Mouse (Mus musculus): ENCODE measurements around the gene Foxp1.
A peak's percentile ranks its signal among the peaks of the same experiment; 100 is the strongest.

Foxp1 gene

GRCm38 (mm10) chr6:98996822-98997221 is 525.7 kb downstream of the Foxp1 start:
- no peak for DNase-seq (ENCODE audit: low read depth, low spot score)

GRCm38 (mm10) chr6:98996346-98996745 is 526.2 kb downstream of the Foxp1 start:
- no peak for DNase-seq (ENCODE audit: low read depth, low spot score)

DNA sequence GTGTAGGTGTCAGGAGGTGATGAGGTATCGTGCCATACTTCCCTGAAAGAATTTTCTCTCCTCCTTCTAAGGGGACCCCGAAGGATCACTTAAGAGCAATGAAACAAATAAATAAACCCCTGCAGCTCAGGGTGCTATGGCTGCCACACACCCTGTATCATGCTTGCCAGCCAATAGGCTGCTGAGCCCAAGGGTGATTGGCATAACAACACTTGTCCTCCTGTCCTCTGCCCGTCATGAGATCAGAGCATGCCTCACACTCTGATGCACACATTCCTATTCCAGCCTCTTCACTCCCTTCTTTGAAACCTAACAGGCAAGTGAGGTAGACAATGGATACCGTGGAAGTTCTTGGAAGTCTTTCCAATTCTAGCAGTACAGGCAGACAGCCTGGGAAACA is 526.8 kb downstream of the Foxp1 start:
- DNase-seq (ENCODE audit: low read depth, low spot score), result no peak

DNA sequence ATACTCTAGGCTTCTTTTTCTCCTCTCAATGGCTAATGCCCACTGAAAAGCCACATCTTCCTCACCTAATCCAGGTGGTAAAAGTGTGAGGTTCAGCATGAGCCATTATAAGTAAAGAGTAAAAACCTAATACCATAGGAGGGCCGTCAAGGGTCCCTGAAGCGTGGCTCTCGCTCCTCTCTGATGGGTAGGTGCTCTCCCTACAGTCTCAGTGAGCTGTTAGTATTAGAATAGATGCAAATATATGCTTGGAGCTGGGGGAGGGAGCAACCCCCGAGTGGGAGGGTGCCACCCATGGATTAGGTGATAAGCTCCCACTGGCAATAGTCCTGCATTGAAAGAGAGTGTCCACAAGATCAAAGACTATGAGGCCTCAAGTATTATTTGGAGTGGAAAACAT is 527.6 kb downstream of the Foxp1 start:
- DNase-seq (ENCODE audit: low read depth, low spot score), result no peak

GRCm38 (mm10) chr6:98994104-98994787 is 528.3 kb downstream of the Foxp1 start:
- DNase-seq (ENCODE audit: low read depth, low spot score), result no peak

GRCm38 (mm10) chr6:98993231-98993630 is 529.3 kb downstream of the Foxp1 start:
- peak; percentile 71 for DNase-seq (ENCODE audit: low read depth, low spot score)

GRCm38 (mm10) chr6:98992772-98993147 is 529.8 kb downstream of the Foxp1 start:
- peak; percentile 77 for DNase-seq (ENCODE audit: low read depth, low spot score)

DNA sequence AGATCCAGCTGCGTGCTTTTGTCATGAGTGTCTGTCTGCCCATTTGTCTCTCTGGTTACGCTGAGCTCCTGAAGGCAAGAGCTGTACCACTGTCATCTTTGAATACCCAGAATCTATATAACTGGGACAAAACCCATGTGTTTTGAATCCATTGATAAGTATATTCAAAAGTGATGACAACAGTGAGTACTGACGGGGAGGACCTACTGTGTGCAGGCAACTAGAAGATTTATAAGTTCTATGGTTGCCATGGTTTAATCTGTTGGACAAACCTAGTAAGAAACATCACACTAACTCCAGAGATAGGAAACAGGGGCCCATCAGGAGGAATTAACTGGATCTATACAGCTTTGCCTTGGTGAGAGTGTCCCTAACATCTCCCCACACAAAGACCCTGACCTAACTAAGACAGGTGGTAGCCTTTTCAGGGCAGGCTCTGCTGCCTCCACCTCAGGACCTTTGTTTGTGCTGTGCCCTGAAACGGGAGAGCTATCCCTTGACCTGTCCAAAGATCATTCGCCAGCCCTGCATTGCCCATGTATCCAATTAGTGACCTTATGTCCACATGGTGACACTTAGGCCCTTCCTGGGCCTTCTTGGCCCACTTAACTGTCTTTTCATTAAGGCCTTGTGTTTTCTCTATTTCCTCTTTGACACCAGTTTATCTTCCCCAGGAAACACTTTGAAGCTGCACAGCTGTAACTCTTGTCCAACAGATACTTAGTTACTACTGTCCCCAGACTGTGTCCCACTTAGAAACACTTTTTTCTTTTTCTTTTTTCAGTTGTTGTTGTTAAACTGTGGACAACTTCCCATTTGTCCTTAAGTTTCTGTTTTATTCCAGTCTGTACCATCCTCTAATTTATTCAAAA is 530.4 kb downstream of the Foxp1 start:
- peak; percentile 30 for DNase-seq (ENCODE audit: low read depth, low spot score)

- no peak for DNase-seq (ENCODE audit: low read depth, low spot score)
Observed at GRCm38 (mm10) chr6:98987533-98988169, 534.9 kb downstream of the Foxp1 start.

DNA sequence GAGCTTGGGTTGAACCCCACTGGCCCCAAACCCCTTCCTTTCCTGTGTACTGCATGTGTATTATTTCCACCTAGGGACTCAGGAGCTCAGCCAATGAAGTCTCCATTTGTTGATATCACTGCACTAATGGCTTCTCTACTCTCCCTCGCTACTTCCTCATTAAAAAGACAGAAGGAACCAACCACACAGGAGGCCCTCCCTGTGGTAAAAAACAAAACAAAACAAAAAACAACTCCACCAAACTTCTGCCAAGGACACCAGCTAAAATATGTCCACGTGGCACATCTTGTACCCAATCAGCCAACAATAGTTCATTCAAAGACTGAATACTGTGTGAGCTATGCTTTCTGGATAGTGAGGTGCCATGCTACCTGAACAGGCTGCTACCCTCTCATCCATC is 537.1 kb downstream of the Foxp1 start:
- DNase-seq (ENCODE audit: low read depth, low spot score), result no peak

DNA sequence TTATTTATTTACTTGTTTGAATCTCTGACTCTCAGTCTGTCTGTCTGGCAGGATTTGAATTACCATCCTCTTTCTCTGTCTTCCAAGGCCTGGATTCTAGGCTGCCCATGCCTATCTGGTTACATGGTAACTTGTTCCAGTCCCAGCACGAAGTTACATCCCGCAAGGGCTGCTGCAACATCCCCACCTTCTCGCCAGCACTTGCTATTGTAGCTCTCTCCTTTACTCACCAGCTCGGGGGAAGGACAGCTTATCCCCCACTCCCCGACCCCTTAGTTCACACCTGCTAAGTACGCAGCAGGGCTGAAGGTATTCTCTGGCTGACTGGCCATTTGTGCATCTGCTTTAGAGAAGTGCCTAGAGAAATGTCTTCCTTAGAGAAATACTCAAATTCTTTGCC is 537.9 kb downstream of the Foxp1 start:
- no peak for DNase-seq (ENCODE audit: low read depth, low spot score)

DNA sequence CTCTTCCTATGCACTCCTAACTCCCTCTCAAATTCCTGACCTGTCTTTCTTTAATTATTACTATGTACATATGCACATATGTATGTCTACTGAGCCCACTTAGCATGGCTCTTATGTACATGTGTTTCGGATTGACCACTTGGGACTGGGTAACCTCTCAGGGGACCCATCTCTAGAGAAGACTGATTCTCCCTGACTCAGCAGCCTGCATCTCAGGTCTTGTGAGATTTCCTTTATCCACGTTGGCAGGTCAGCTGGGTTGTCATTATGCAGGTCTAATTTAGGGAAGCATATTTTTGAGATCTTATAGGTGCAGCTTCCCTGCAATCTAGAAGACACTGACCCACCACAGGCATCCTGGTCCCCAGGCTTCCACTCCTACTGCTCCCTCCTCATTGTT is 538.5 kb downstream of the Foxp1 start:
- no peak for DNase-seq (ENCODE audit: low read depth, low spot score)

DNA sequence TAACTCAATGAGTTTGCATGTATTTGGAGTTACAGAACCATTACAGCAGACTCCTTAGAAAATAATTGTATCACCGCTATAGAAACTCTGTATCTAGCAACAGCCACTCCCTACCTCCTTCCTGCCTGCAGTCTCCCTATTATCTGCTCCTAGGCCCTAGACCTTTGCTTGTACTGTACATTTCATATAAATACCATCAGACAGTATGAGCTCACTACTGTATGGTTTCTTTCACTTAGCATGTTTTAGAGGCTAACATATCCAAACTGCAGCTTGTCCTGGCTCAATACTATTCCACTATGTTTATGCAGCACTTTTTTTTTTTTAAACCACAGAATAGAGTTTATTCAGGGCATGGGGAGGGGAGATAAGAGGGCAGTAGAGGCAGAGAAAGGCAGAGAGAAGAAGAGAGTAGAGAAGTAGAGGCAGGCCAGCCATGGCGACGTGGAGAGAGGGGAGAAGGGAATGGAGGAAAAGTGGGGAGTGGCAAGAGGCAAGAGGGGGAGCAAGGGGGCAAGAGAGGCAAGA is 539.1 kb downstream of the Foxp1 start:
- DNase-seq (ENCODE audit: low read depth, low spot score), result no peak

- DNase-seq (ENCODE audit: low read depth, low spot score), result no peak
Observed at GRCm38 (mm10) chr6:98981265-98981664, 541.3 kb downstream of the Foxp1 start.

GRCm38 (mm10) chr6:98980432-98980831 is 542.1 kb downstream of the Foxp1 start:
- no peak for DNase-seq (ENCODE audit: low read depth, low spot score)

- DNase-seq (ENCODE audit: low read depth, low spot score), result no peak
Observed at GRCm38 (mm10) chr6:98980001-98980400, 542.5 kb downstream of the Foxp1 start.

GRCm38 (mm10) chr6:98977806-98978205 is 544.7 kb downstream of the Foxp1 start:
- DNase-seq (ENCODE audit: low read depth, low spot score), result no peak

- DNase-seq (ENCODE audit: low read depth, low spot score), result no peak
Observed at GRCm38 (mm10) chr6:98975918-98976317, 546.6 kb downstream of the Foxp1 start.

- no peak for DNase-seq (ENCODE audit: low read depth, low spot score)
Observed at GRCm38 (mm10) chr6:98973433-98973832, 549.1 kb downstream of the Foxp1 start.

DNA sequence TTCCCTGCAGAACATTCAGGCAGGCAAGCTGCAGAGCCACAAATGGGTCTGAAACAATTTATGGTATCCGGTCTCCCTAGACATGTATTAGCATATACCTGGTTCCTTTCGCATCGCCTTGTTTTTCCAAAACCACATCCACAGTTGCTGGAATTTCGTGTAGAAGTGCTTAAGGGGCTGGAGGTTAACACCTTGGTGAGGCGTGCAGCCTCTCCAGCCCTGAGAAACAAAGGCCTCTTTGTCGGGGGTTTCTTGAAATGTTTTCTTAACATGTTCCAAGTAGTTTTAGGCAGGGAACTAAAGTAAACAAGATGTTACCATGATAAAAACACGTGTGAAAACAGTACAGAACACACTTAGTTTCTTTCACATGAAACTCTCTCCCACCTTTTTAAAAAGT is 550.1 kb downstream of the Foxp1 start:
- no peak for DNase-seq (ENCODE audit: low read depth, low spot score)

DNA sequence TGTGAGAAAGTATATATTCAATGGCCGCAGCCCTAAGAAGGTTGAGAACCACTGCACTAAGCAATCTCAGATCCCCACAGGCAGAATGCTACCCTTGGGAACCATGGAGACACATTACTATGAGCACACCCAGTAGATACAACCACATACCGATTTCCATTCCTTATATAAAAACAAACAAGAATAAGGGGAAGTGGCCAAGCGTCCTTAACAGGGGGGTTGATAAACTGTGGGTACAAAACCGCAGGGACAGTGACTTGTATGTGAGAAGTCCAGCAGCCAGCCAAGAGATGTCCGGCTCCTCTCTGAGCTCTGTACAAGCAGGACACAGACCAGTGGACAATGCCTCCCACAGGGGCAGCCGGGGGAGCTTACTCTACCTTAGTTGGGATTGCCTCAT is 563.2 kb downstream of the Foxp1 start:
- DNase-seq (ENCODE audit: low read depth, low spot score), result no peak

GRCm38 (mm10) chr6:98956522-98957169 is 565.9 kb downstream of the Foxp1 start:
- peak; percentile 56 for DNase-seq (ENCODE audit: low read depth, low spot score)

All from CD4-positive, CD25-positive, alpha-beta regulatory T cell, adult 2 months (primary cell).